Mouse (Mus musculus) gastrocnemius, postnatal 14 days (tissue): ENCODE measurements around the gene St3gal5. TPM values are rescaled to one million over a fixed set of nuclear protein-coding genes. Genes with fewer than 3 reads are reported as not detected.
"Not testable (repeated sequence)": the region's sequence is repeated elsewhere in the genome, so short reads cannot be mapped to it uniquely, and the experiment has no call there.

Source experiments
- DNase-seq: peaks from one replicate; pipeline ENCODE4 v3.0.0; 2021; ENCODE audit warnings: mixed read lengths
- intact Hi-C: fragments of 180-260 bp; cut with DNase I; formaldehyde crosslinking; loops from one replicate; pipeline ENCODE4 v1.15.1; 2025; ENCODE audit warnings: low total_unique reads
- long read RNA-seq, 2 experiments: library from polyadenylated mRNA; stranded (forward); transcript quantifications; one replicate each; pipeline ENCODE4 v2.0.0; 2021
- total RNA-seq, 2 experiments: library from RNA; stranded (reverse); gene quantifications; 2 replicates each; pipeline ENCODE4 v1.2.3; 2021

Gene St3gal5
- total RNA-seq: 10 to 100 TPM; 83.7 to 88.8 TPM
- long read RNA-seq, experiment 1, transcript St3gal5-202 (7 exons, 2,439 nt): minor isoform, 20 of 169 reads
- long read RNA-seq, experiment 1, transcript St3gal5-201 (7 exons, 2,258 nt): major isoform, 126 of 169 reads
- long read RNA-seq, experiment 1, partial matches to known transcripts: 9 of 169 reads
- long read RNA-seq, experiment 1, other reads (novel, unspliced or antisense): 14 of 169 reads
- long read RNA-seq, experiment 2, transcript St3gal5-202 (7 exons, 2,439 nt): minor isoform, 21 of 201 reads
- long read RNA-seq, experiment 2, transcript St3gal5-201 (7 exons, 2,258 nt): major isoform, 153 of 201 reads
- long read RNA-seq, experiment 2, partial matches to known transcripts: 5 of 201 reads
- long read RNA-seq, experiment 2, other reads (novel, unspliced or antisense): 22 of 201 reads

GRCm38 (mm10) chr6:72097181-72097995, at the start of gene St3gal5:
TSS of gene St3gal5 (plus strand) at chr6:72097592.
- peak; percentile 94 for DNase-seq
- intact Hi-C loops: loop anchor here (10.0 kb wide), 1 partner anchor 153 kb away; no protein-coding TSS in a partner anchor

DNA sequence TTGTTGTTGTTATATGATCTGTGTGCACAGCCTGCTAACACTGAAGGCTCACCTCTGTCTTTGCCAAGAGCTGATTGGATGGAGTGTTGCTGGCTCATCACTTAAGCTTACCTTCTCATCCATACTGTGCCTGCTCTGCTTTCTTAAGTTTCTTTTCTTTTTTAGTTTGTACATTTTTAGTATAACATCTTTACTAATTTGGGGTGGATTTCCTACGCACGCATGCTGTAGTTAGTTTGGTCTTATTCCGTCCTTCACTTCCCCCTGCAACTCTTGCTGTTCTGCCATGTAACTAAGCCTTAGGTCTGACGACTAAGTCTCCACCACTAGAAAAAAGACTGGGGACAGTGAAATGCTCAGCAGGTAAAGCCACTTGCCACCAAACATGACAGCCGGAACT, 48.7 kb upstream of the St3gal5 start:
- intact Hi-C loops: no loop called here
- no peak for DNase-seq

DNA sequence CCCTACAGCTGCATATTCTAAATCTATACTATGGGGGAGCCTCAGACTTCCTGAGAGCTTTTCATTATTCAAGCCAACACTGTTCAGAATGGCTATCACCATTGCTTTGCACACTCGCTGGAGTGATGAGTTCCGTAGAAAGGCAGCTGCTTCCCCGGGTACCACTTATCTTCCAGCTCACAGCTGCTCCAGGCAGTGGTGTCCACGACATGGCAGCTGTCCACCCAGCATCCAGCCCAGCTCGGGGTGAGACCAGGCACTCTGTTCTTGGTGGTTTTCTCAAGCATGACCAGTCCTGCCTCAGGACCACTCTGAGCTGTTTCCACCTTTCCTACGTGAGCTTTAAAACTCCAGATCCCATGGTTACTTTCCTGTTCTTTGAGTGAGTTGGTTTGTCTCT, 47.5 kb upstream of the St3gal5 start:
- intact Hi-C loops: no loop called here
- DNase-seq: no peak

GRCm38 (mm10) chr6:72050827-72051226, 46.6 kb upstream of the St3gal5 start:
- no peak for DNase-seq
- intact Hi-C loops: no loop called here

GRCm38 (mm10) chr6:72051247-72051646, 46.1 kb upstream of the St3gal5 start:
- no peak for DNase-seq

GRCm38 (mm10) chr6:72051757-72052156, 45.6 kb upstream of the St3gal5 start:
- DNase-seq: no peak
- intact Hi-C loops: no loop called here

More at GRCm38 (mm10) chr6:72051247-72051646, 46.1 kb upstream of the St3gal5 start:
- intact Hi-C loops: no loop called here

- intact Hi-C loops: no loop called here
- DNase-seq: no peak
Observed at GRCm38 (mm10) chr6:72056548-72056947, 40.8 kb upstream of the St3gal5 start.

GRCm38 (mm10) chr6:72058398-72058889, 38.9 kb upstream of the St3gal5 start:
- DNase-seq: no peak
- intact Hi-C loops: no loop called here

GRCm38 (mm10) chr6:72060677-72061076, 36.7 kb upstream of the St3gal5 start:
- intact Hi-C loops, DNase-seq: not testable (repeated sequence)

GRCm38 (mm10) chr6:72063718-72064117, 33.7 kb upstream of the St3gal5 start:
- DNase-seq: no peak
- intact Hi-C loops: no loop called here

DNA sequence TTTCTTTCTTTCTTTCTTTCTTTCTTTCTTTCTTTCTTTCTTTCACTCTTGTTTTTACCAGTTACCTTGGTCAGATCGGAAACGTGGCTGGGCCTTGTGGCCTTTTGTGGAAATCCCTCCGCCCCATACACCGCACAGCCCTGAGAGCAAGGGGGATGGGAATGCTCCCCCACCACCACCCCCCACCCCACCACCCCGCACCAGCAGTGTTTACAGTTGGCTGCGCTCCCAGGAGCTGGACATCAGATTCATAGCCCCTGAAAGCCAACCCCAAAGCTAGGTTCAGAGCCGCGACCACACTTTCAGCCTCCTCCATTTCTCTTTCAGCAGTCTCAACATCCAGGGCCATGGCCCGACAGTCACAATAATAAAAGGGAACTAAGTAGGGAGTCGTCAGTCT, 31.4 kb upstream of the St3gal5 start:
- intact Hi-C loops: no loop called here
- no peak for DNase-seq

DNA sequence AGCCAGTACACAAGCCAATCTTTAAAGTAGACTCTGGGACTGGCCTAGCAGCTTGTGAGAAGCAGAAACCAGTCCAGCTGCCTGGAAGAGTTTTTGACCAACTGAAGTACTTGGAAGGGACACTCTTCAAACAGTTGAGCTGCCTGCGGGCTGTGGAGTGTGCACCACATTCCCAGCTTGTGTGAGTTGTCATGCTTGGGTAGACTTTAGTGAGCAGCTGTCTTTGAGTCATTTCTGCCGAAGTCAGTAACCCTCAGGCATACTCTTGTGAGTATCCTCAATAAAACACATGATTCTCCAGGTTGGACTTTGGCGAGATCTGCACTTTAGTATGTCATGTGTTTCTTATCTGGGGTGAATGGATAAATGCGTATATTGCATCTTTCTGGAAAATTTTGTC, 29.0 kb upstream of the St3gal5 start:
- no peak for DNase-seq
- intact Hi-C loops: no loop called here

DNA sequence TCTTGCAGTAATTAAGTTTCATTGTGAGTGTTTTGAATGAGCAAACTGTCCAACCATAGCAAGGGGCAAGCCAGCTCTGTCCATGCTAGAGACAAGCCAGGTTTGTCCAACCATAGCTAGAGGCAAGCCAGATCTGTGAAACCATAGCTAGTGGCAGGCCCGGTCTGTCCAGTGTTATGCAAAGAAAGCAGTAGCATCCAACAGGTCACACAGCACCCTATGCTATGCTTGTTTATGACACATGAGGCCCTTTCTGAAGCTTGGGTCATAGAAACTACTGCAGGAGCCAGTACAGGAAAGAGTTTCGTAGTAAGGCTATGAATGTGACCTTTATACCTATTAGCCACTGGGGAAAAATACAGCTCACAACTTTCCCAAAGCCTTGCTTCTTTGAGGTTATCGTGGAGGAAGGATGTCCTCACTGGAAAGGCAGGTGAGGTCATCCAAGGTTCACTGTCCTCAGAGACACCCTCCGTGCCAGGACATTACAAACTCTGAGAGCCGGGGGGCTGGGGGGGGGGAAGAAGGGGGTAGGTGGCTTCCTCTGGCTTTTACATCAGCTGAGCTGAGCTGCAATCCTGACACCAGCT, 26.0 kb upstream of the St3gal5 start:
- intact Hi-C loops: no loop called here
- DNase-seq: no peak

DNA sequence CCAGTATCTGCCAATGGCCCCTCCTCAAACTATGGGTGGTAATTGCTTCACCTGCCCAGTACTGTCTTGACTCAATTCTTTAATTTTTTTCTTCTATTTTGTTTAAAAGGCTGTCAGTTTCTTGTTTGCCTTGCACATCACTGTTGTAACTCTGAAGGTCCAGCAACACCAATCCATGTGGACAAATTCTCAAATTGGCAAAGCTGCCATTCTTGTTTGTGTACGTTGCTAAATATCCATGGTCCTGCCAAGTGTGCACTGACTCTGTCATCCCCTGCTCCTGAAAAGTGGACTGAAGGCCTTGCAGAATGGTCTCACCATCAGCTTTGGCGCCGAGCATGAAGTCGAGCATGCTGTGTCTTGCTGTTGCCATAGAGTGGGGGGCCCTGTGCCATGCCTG, 23.6 kb upstream of the St3gal5 start:
- intact Hi-C loops: no loop called here

GRCm38 (mm10) chr6:72076512-72076911, 20.9 kb upstream of the St3gal5 start:
- intact Hi-C loops: no loop called here
- DNase-seq: no peak

More for the DNA sequence above, 23.6 kb upstream of the St3gal5 start:
- DNase-seq: no peak

GRCm38 (mm10) chr6:72078178-72078577, 19.2 kb upstream of the St3gal5 start:
- no peak for DNase-seq
- intact Hi-C loops: no loop called here

DNA sequence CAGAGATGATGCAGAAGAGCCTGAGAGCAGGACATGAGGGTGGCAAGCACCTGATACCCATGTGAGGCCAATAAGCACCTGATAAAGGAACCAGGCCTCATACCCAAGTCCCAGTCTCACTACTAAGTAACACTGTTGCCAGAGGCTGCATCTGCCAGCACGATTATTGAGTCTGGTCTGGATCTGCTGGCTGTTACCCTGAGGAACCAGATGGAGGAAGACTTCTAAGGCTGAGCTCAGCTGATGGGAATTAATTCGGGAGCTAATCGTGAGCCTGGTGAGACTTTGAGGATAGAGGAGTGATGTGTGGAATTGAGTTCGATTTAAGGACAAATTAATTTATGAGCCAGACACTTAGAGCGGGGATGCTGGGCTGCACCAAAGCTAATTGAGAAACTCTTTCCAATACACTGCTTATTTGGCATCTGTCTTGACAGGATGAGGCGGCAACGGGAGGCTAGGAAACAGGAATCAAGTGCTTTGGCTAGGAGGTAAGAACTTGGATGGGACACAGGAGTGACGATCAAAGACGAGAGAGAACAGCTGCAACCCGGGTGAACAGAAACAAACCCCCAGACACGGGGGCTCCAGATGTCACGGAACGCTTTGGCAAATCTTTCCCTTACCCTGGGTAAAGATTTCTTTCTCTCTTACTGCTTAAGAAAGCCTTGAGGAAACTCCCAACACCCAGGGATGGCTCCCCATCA, 15.9 kb upstream of the St3gal5 start:
- peak; percentile 47 for DNase-seq
- intact Hi-C loops: no loop called here

DNA sequence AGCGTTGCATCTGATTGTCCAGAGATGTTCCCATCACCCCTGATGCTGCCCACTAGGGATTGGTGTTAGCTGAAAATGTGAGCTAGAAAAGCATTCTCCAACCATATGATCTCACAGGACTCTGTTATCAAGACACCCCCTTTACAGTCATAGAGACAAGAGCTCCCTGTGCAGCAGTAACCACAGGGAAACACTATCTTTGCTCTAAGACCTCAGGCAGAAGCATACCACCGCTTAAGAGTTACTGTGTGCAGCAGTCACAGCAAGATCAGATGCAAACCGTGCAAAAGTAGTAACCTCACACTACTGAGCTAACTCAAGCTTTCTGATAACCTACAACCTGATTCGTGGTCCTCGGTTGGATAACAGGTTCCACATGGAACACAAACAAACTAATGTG, 10.0 kb upstream of the St3gal5 start:
- intact Hi-C loops: no loop called here
- DNase-seq: no peak

DNA sequence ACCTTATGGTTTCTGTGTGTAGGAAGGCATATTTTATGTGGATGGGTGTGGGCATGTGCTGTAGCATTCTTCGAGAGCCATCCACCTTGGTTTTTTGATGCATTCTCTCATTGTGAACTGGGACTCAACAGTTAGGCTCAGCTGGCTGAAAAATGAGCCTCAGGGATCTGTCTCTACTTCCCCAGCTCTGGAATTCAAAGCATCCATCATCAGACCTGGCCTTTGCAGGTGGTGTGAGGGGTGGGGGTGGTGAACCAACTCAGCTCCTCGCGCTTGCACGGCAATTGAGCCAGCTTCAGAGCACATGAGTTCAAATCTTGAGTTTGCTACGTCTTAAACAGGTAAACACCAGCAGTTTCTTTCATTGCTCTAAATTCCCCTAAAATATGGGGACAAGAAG, 7.5 kb upstream of the St3gal5 start:
- no peak for DNase-seq
- intact Hi-C loops: loop anchor here (10.0 kb wide), 1 partner anchor 145 kb away; no protein-coding TSS in a partner anchor
